Mouse (Mus musculus) layer of hippocampus, adult 8-10 months (tissue): ENCODE measurements around the gene Rph3al. TPM values are rescaled to one million over a fixed set of nuclear protein-coding genes. Genes with fewer than 3 reads are reported as not detected.

Experiments used
- DNase-seq, 2 experiments: peaks; one replicate each; pipeline ENCODE4 v3.0.0; 2022; ENCODE audit warnings: low spot score in 2 of 2
- total RNA-seq, 4 experiments: library from RNA; stranded (reverse); gene quantifications; 2 replicates each; pipeline ENCODE4 v1.2.4; 2022

Gene Rph3al
- total RNA-seq, 4 experiments from 2014 or later = 4.4 to 7.6 (median 5.4) TPM

GRCm38 (mm10) chr11:75864529-75865252, 73.5 kb downstream of the Rph3al start:
- DNase-seq = no peak

GRCm38 (mm10) chr11:75862466-75862865, 75.8 kb downstream of the Rph3al start:
- no peak for DNase-seq

- DNase-seq = no peak
These were observed 76.6 kb downstream of the Rph3al start for GRCm38 (mm10) chr11:75861653-75862052.

GRCm38 (mm10) chr11:75861213-75861612, 77.0 kb downstream of the Rph3al start:
- DNase-seq = no peak

GRCm38 (mm10) chr11:75859460-75859859, 78.8 kb downstream of the Rph3al start:
- DNase-seq = no peak

- no peak for DNase-seq
These were observed 79.3 kb downstream of the Rph3al start for GRCm38 (mm10) chr11:75858975-75859374.

GRCm38 (mm10) chr11:75857781-75858180, 80.4 kb downstream of the Rph3al start:
- no peak for DNase-seq

- DNase-seq = no peak
These were observed 83.9 kb downstream of the Rph3al start for GRCm38 (mm10) chr11:75854327-75854726.

GRCm38 (mm10) chr11:75853067-75853636, 85.1 kb downstream of the Rph3al start:
- DNase-seq = no peak

- DNase-seq = no peak
These were observed 85.7 kb downstream of the Rph3al start for GRCm38 (mm10) chr11:75852485-75852884.

GRCm38 (mm10) chr11:75849552-75849951, 88.7 kb downstream of the Rph3al start:
- no peak for DNase-seq

GRCm38 (mm10) chr11:75846589-75846988, 91.6 kb downstream of the Rph3al start:
- DNase-seq = no peak

GRCm38 (mm10) chr11:75845675-75846074, 92.6 kb downstream of the Rph3al start:
- peak in 1 of 2 experiments; percentile 33 for DNase-seq

- DNase-seq = no peak
These were observed 95.2 kb downstream of the Rph3al start for GRCm38 (mm10) chr11:75842904-75843619.

GRCm38 (mm10) chr11:75841503-75841902, 96.7 kb downstream of the Rph3al start:
- no peak for DNase-seq

- no peak for DNase-seq
These were observed 98.4 kb downstream of the Rph3al start for GRCm38 (mm10) chr11:75839536-75840430.

GRCm38 (mm10) chr11:75838861-75839426, 99.3 kb downstream of the Rph3al start:
- peak in 1 of 2 experiments; percentile 35 for DNase-seq

- DNase-seq = no peak
These were observed 102.0 kb downstream of the Rph3al start for GRCm38 (mm10) chr11:75836240-75836610.

GRCm38 (mm10) chr11:75835587-75836239, 102.5 kb downstream of the Rph3al start:
- DNase-seq = peak in 1 of 2 experiments; percentile 49

GRCm38 (mm10) chr11:75833081-75833480, 105.1 kb downstream of the Rph3al start:
- no peak for DNase-seq

GRCm38 (mm10) chr11:75830386-75830785, 107.8 kb downstream of the Rph3al start:
- DNase-seq = no peak
